Mouse (Mus musculus) heart, embryonic 13.5 days (tissue): Measurements from ENCODE around the gene Mgme1. TPM values are rescaled to one million over a fixed set of nuclear protein-coding genes. Genes with fewer than 3 reads are reported as not detected.

Experiments
- ATAC-seq: fragments of 200-750 bp; cut with Nextera tagmentation; 2 replicates; pipeline ENCODE4 v1.8.0; 2017; ENCODE audit warnings: moderate TSS enrichment; ENCODE audit not compliant: insufficient number of reproducible peaks, low FRiP score, low TSS enrichment; ENCODE audit errors: extremely low read depth
- H3K27ac ChIP-seq: fragments of 300-500 bp; sonication (generic); replicated peaks from 2 replicates; pipeline ENCODE4 v1.5.1; 2015; ENCODE audit warnings: moderate library complexity, mild to moderate bottlenecking, inconsistent platforms
- H3K27me3 ChIP-seq: fragments of 300-500 bp; sonication (generic); replicated peaks from 2 replicates; pipeline ENCODE4 v1.6.1; 2015; ENCODE audit warnings: mild to moderate bottlenecking, inconsistent platforms
- H3K36me3 ChIP-seq: fragments of 300-500 bp; sonication (generic); 2 replicates; pipeline ENCODE4 v1.6.1; 2015; ENCODE audit warnings: mild to moderate bottlenecking, inconsistent platforms
- H3K4me1 ChIP-seq: fragments of 300-500 bp; sonication (generic); 2 replicates; pipeline ENCODE4 v1.6.1; 2015; ENCODE audit warnings: inconsistent platforms
- H3K4me2 ChIP-seq: fragments of 300-500 bp; sonication (generic); 2 replicates; pipeline ENCODE4 v1.6.1; 2015; ENCODE audit warnings: inconsistent platforms, mild to moderate bottlenecking, moderate library complexity
- H3K4me3 ChIP-seq: fragments of 300-500 bp; sonication (generic); 2 replicates; pipeline ENCODE4 v1.5.1; 2015; ENCODE audit warnings: moderate library complexity, mild to moderate bottlenecking, inconsistent platforms
- H3K9ac ChIP-seq: fragments of 300-500 bp; sonication (generic); 2 replicates; pipeline ENCODE4 v1.6.1; 2015; ENCODE audit warnings: inconsistent platforms, mild to moderate bottlenecking, moderate library complexity
- H3K9me3 ChIP-seq: fragments of 300-500 bp; sonication (generic); 2 replicates; pipeline ENCODE4 v1.6.1; 2016; ENCODE audit warnings: inconsistent platforms
- WGBS: fragments of 180-500 bp; shearing (Covaris S2); methylation state at CpG from one replicate; pipeline ENCODE4 v1.1.7; 2015; ENCODE audit warnings: mixed read lengths; 5-methylcytosine and 5-hydroxymethylcytosine counted together
- polyA plus RNA-seq: library from polyadenylated mRNA; unstranded; fragments of >200 nt; fragmentation: Nextera tagmentation; extraction: Ambion mirVana; gene quantifications from 2 replicates; pipeline ENCODE4 v1.2.1, GENCODE M21; 2015

Mgme1 gene
- polyA plus RNA-seq, 1 experiment from 2014 or later: 20.0 TPM

- no peak overlapping the region for H3K27ac ChIP-seq
- ATAC-seq: no peak
- peak overlapping the region; percentile 9; the same call in 1 of the 2 replicates for H3K4me3 ChIP-seq
- peak overlapping the region; percentile 50 for H3K9ac ChIP-seq
- H3K27me3 ChIP-seq: no peaks in the 10 kb centered on the region
- H3K9me3 ChIP-seq: no peaks in the 10 kb centered on the region
- H3K4me1 ChIP-seq: peaks cover 69% of the 10 kb centered on the region
- 46% methylated on average over 4 of the region's 4 CpGs for WGBS
- peaks cover 36% of the 10 kb centered on the region for H3K36me3 ChIP-seq
- peak overlapping the region; percentile 89 for H3K4me2 ChIP-seq
Measured at GRCm38 (mm10) chr2:144265916-144266683, 4.4 kb upstream of the Mgme1 start.

- H3K9me3 ChIP-seq: no peaks in the 10 kb centered on the region
- H3K4me2 ChIP-seq: peak overlapping the region; percentile 89
- ATAC-seq: no peak
- WGBS: 55% methylated on average over 5 of the region's 5 CpGs
- H3K27ac ChIP-seq: no peak overlapping the region; the same call in 1 of the 2 replicates
- H3K4me1 ChIP-seq: peaks cover 67% of the 10 kb centered on the region
- H3K27me3 ChIP-seq: no peaks in the 10 kb centered on the region
- peak overlapping the region; percentile 74 for H3K4me3 ChIP-seq
- H3K36me3 ChIP-seq: peaks cover 25% of the 10 kb centered on the region
- H3K9ac ChIP-seq: peak overlapping the region; percentile 96
Measured at GRCm38 (mm10) chr2:144267004-144267730, 3.3 kb upstream of the Mgme1 start.

GRCm38 (mm10) chr2:144267731-144268015 is 2.8 kb upstream of the Mgme1 start:
- Histone ChIP-seq H3K9me3 (no peaks in the 10 kb centered on the region), H3K9ac (peak overlapping the region; percentile 96), H3K27me3 (no peaks in the 10 kb centered on the region), H3K36me3 (peaks cover 24% of the 10 kb centered on the region), H3K27ac (no peak overlapping the region; the same call in 1 of the 2 replicates), H3K4me1 (peaks cover 62% of the 10 kb centered on the region), H3K4me3 (peak overlapping the region; percentile 74), H3K4me2 (peak overlapping the region; percentile 89)
- no peak for ATAC-seq
- 24% methylated on average over 1 of the region's 1 CpGs for WGBS

- H3K27ac ChIP-seq: peak overlapping the region; percentile 96; the same call in 1 of the 2 replicates
Measured at GRCm38 (mm10) chr2:144268446-144269305, 1.8 kb upstream of the Mgme1 start.

GRCm38 (mm10) chr2:144269306-144269650 is 1.2 kb upstream of the Mgme1 start:
- Histone ChIP-seq H3K27me3 (no peaks in the 10 kb centered on the region), H3K4me3 (peak overlapping the region; percentile 74), H3K27ac (peak overlapping the region; percentile 96; the same call in 1 of the 2 replicates), H3K4me1 (peaks cover 60% of the 10 kb centered on the region), H3K4me2 (peak overlapping the region; percentile 89), H3K9me3 (no peaks in the 10 kb centered on the region), H3K9ac (peak overlapping the region; percentile 96), H3K36me3 (peaks cover 13% of the 10 kb centered on the region)
- no peak for ATAC-seq
- WGBS: under 1% methylated on average over 11 of the region's 11 CpGs

More at GRCm38 (mm10) chr2:144268446-144269305, 1.8 kb upstream of the Mgme1 start:
- no peaks in the 10 kb centered on the region for H3K9me3 ChIP-seq
- WGBS: 10% methylated on average over 6 of the region's 6 CpGs
- H3K4me3 ChIP-seq: peak overlapping the region; percentile 74
- peak overlapping the region; percentile 89 for H3K4me2 ChIP-seq
- H3K36me3 ChIP-seq: peaks cover 17% of the 10 kb centered on the region
- H3K27me3 ChIP-seq: no peaks in the 10 kb centered on the region
- peaks cover 57% of the 10 kb centered on the region for H3K4me1 ChIP-seq
- no peak for ATAC-seq
- peak overlapping the region; percentile 96 for H3K9ac ChIP-seq

GRCm38 (mm10) chr2:144269679-144270475 is 586 bp upstream of the Mgme1 start:
- no peak for ATAC-seq
- Histone ChIP-seq H3K4me2 (peak overlapping the region; percentile 89), H3K4me3 (peak overlapping the region; percentile 74), H3K27me3 (no peaks in the 10 kb centered on the region), H3K27ac (peak overlapping the region; percentile 96), H3K36me3 (peaks cover 7% of the 10 kb centered on the region), H3K9me3 (no peaks in the 10 kb centered on the region), H3K9ac (peak overlapping the region; percentile 96), H3K4me1 (peaks cover 64% of the 10 kb centered on the region)
- WGBS: under 1% methylated on average over 32 of the region's 33 CpGs

GRCm38 (mm10) chr2:144272088-144272487 is 1.6 kb downstream of the Mgme1 start:
- Histone ChIP-seq H3K4me1 (peaks cover 50% of the 10 kb centered on the region), H3K27ac (no peak overlapping the region), H3K4me2 (no peak overlapping the region), H3K4me3 (no peak overlapping the region), H3K9ac (no peak overlapping the region; the same call in 1 of the 2 replicates), H3K36me3 (peaks cover 12% of the 10 kb centered on the region), H3K9me3 (no peaks in the 10 kb centered on the region), H3K27me3 (no peaks in the 10 kb centered on the region)
- no peak for ATAC-seq
- 89% methylated on average over 12 of the region's 12 CpGs for WGBS

GRCm38 (mm10) chr2:144274741-144275140 is 4.3 kb downstream of the Mgme1 start:
- 43% methylated on average over 8 of the region's 8 CpGs for WGBS
- Histone ChIP-seq H3K27ac (peak overlapping the region; percentile 74), H3K36me3 (peaks cover 35% of the 10 kb centered on the region), H3K27me3 (no peaks in the 10 kb centered on the region), H3K4me1 (peaks cover 30% of the 10 kb centered on the region), H3K4me3 (no peak overlapping the region), H3K9me3 (no peaks in the 10 kb centered on the region), H3K4me2 (no peak overlapping the region), H3K9ac (peak overlapping the region; percentile 62; the same call in 1 of the 2 replicates)
- no peak for ATAC-seq

GRCm38 (mm10) chr2:144276885-144277284 is 6.4 kb downstream of the Mgme1 start:
- 67% methylated on average over 3 of the region's 3 CpGs for WGBS
- Histone ChIP-seq H3K4me1 (peaks cover 30% of the 10 kb centered on the region), H3K9ac (no peak overlapping the region), H3K9me3 (no peaks in the 10 kb centered on the region), H3K4me2 (no peak overlapping the region), H3K4me3 (no peak overlapping the region), H3K36me3 (peaks cover 46% of the 10 kb centered on the region), H3K27me3 (no peaks in the 10 kb centered on the region), H3K27ac (peak overlapping the region; percentile 76)
- ATAC-seq: peak; percentile 41

- Histone ChIP-seq H3K27ac (peak overlapping the region; percentile 70), H3K4me2 (no peak overlapping the region)
- whole genome bisulfite sequencing: 44% methylated on average over 5 of the region's 5 CpGs
Measured at GRCm38 (mm10) chr2:144279742-144280141, 9.3 kb downstream of the Mgme1 start.

More at GRCm38 (mm10) chr2:144279742-144280141, 9.3 kb downstream of the Mgme1 start:
- Histone ChIP-seq H3K9me3 (no peaks in the 10 kb centered on the region), H3K4me1 (peaks cover 20% of the 10 kb centered on the region), H3K27me3 (no peaks in the 10 kb centered on the region), H3K36me3 (peaks cover 44% of the 10 kb centered on the region), H3K4me3 (no peak overlapping the region), H3K9ac (no peak overlapping the region; the same call in 1 of the 2 replicates)
- ATAC-seq: no peak; the same call in 1 of the 2 replicates
